Mouse (Mus musculus): ENCODE data around the gene Chn2. TPM values are rescaled to one million over a fixed set of nuclear protein-coding genes. Genes with fewer than 3 reads are reported as not detected.

Gene Chn2
- polyA plus RNA-seq, 1 experiment: 9.5 TPM

GRCm38 (mm10) chr6:54018861-54019260 is 20.5 kb upstream of the Chn2 start:
- TF ChIP-seq FLI1 (IDR thresholded peaks at IDR 0.05; ENCODE audit: low read length) (no peak), GATA1 (IDR thresholded peaks at IDR 0.05; ENCODE audit: borderline replicate concordance, low read length) (no peak)
- peaks cover 8% of the 10 kb centered on the region for H3K27me3 ChIP-seq (replicated peaks)

GRCm38 (mm10) chr6:54021123-54021789 is 18.1 kb upstream of the Chn2 start:
- H3K27me3 ChIP-seq (replicated peaks): peaks cover 13% of the 10 kb centered on the region

More at GRCm38 (mm10) chr6:54018861-54019260, 20.5 kb upstream of the Chn2 start:
- H3K4me3 ChIP-seq (replicated peaks): no peak overlapping the region
- H3K4me1 ChIP-seq: peaks cover 18% of the 10 kb centered on the region
- no peaks in the 10 kb centered on the region for H3K9me3 ChIP-seq
- H3K36me3 ChIP-seq (replicated peaks; ENCODE audit: low read length): no peaks in the 10 kb centered on the region

DNA sequence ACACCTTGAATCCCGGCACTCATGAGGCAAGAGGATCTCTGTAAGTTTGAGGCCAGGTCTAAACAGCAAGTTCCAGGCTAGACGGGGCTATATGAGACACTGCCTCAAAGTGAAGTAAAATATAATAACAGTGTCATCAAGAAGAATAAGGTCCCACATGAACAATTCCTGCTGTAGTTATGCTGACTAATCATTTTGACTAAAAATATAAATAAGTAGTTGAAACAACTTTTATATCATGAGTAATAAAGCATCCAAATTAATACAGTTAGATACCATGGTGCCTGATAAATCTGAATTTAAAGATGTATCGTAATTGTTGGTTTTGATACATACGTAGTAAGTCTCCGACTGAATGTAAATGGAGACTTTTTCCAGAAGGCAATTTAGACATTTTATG is 15.5 kb upstream of the Chn2 start:
- Histone ChIP-seq H3K27me3 (replicated peaks) (peaks cover 15% of the 10 kb centered on the region), H3K36me3 (replicated peaks; ENCODE audit: low read length) (no peaks in the 10 kb centered on the region), H3K4me3 (replicated peaks) (no peak overlapping the region), H3K9me3 (peaks cover 4% of the 10 kb centered on the region; the same call in 1 of the 2 replicates), H3K4me1 (peaks cover 11% of the 10 kb centered on the region)
- TF ChIP-seq FLI1 (IDR thresholded peaks at IDR 0.05; ENCODE audit: low read length): no peak
- no peak for TF ChIP-seq GATA1 (IDR thresholded peaks at IDR 0.05; ENCODE audit: borderline replicate concordance, low read length)

More at GRCm38 (mm10) chr6:54021123-54021789, 18.1 kb upstream of the Chn2 start:
- TF ChIP-seq FLI1 (IDR thresholded peaks at IDR 0.05; ENCODE audit: low read length): no peak
- TF ChIP-seq GATA1 (IDR thresholded peaks at IDR 0.05; ENCODE audit: borderline replicate concordance, low read length): no peak
- Histone ChIP-seq H3K4me3 (replicated peaks) (peak overlapping the region; percentile 57), H3K9me3 (no peaks in the 10 kb centered on the region), H3K4me1 (peaks cover 18% of the 10 kb centered on the region), H3K36me3 (replicated peaks; ENCODE audit: low read length) (no peaks in the 10 kb centered on the region)

DNA sequence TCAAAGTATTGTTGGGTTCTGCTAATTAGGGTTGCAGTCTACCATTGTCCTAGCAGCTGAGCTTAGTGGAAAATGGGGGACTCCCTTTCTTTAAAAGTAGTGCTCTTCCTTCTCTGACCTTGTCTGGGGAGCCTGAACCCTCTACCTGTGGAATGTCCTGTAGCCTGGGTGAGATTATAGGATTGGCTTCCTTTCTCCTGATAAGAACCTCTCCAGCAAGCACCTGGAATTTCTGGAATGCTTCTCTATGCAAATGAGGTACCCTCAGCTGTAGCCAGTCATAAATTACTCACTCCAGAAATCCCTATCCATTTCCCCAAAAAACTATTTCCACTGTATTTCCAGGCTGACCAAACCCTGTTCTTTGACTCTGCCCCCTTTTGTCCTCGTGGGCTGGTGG is 10.6 kb upstream of the Chn2 start:
- peaks cover 9% of the 10 kb centered on the region for H3K9me3 ChIP-seq
- TF ChIP-seq FLI1 (IDR thresholded peaks at IDR 0.05; ENCODE audit: low read length): no peak
- no peak for TF ChIP-seq GATA1 (IDR thresholded peaks at IDR 0.05; ENCODE audit: borderline replicate concordance, low read length)
- H3K27me3 ChIP-seq (replicated peaks): peaks cover 16% of the 10 kb centered on the region
- H3K4me1 ChIP-seq: peaks cover 7% of the 10 kb centered on the region
- H3K36me3 ChIP-seq (replicated peaks; ENCODE audit: low read length): no peaks in the 10 kb centered on the region
- H3K4me3 ChIP-seq (replicated peaks): no peak overlapping the region

DNA sequence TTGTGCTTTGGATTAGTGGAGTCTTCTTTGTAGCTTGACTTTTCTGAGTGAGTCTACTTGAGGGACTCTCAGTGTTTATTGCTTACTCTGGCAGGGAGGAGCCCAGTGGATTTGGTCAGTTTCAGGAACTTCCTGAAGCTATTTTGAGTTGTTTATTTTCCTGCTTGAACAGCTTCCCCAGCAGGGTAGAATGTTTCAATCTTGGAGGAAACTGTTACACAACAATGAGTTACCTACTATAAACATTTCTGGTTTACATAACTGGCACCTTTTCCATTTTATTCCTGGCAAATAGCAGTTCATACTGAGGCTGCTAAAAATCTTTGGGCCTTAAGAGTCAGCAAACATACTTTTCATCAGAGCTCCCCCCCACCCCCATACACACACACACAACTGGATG is 9.0 kb upstream of the Chn2 start:
- no peak overlapping the region for H3K4me3 ChIP-seq (replicated peaks)
- peaks cover 16% of the 10 kb centered on the region for H3K27me3 ChIP-seq (replicated peaks)
- H3K36me3 ChIP-seq (replicated peaks; ENCODE audit: low read length): no peaks in the 10 kb centered on the region
- H3K4me1 ChIP-seq: peaks cover 17% of the 10 kb centered on the region
- H3K9me3 ChIP-seq: peaks cover 9% of the 10 kb centered on the region
- TF ChIP-seq FLI1 (IDR thresholded peaks at IDR 0.05; ENCODE audit: low read length) (no peak), GATA1 (IDR thresholded peaks at IDR 0.05; ENCODE audit: borderline replicate concordance, low read length) (no peak)

- Histone ChIP-seq H3K4me3 (replicated peaks) (no peak overlapping the region), H3K4me1 (peaks cover 21% of the 10 kb centered on the region), H3K36me3 (replicated peaks; ENCODE audit: low read length) (no peaks in the 10 kb centered on the region), H3K27me3 (replicated peaks) (peaks cover 13% of the 10 kb centered on the region), H3K9me3 (peaks cover 9% of the 10 kb centered on the region)
- TF ChIP-seq GATA1 (IDR thresholded peaks at IDR 0.05; ENCODE audit: borderline replicate concordance, low read length): no peak
- no peak for TF ChIP-seq FLI1 (IDR thresholded peaks at IDR 0.05; ENCODE audit: low read length)
These were observed 8.6 kb upstream of the Chn2 start for GRCm38 (mm10) chr6:54030776-54031175.

GRCm38 (mm10) chr6:54034471-54034870 is 4.9 kb upstream of the Chn2 start:
- Histone ChIP-seq H3K9me3 (peaks cover 10% of the 10 kb centered on the region), H3K36me3 (replicated peaks; ENCODE audit: low read length) (no peaks in the 10 kb centered on the region), H3K4me3 (replicated peaks) (peak overlapping the region; percentile 79), H3K4me1 (peaks cover 36% of the 10 kb centered on the region), H3K27me3 (replicated peaks) (peaks cover 25% of the 10 kb centered on the region)
- TF ChIP-seq FLI1 (IDR thresholded peaks at IDR 0.05; ENCODE audit: low read length): no peak
- no peak for TF ChIP-seq GATA1 (IDR thresholded peaks at IDR 0.05; ENCODE audit: borderline replicate concordance, low read length)

DNA sequence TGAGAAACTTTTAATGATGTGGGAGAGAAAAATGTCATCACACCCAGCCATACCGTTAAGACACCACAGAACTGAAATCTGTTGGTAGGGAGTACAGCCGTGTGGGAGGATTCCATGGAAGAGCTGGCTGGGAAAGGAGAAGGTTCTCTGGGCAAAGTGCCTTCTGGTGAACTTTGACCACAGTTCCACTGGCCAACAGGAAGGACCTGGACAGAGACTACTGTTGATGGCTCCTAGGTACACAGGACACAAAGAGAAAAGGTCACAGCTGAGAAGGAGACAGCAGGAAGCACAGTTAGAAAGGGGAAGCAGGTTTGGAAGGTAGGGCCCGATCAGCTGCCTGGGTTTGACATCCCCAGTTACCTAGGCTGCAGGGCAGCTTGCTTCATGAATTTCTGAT is 3.8 kb upstream of the Chn2 start:
- Histone ChIP-seq H3K27me3 (replicated peaks) (peaks cover 33% of the 10 kb centered on the region), H3K4me3 (replicated peaks) (no peak overlapping the region), H3K4me1 (peaks cover 46% of the 10 kb centered on the region), H3K9me3 (peaks cover 5% of the 10 kb centered on the region), H3K36me3 (replicated peaks; ENCODE audit: low read length) (no peaks in the 10 kb centered on the region)
- no peak for TF ChIP-seq FLI1 (IDR thresholded peaks at IDR 0.05; ENCODE audit: low read length)
- TF ChIP-seq GATA1 (IDR thresholded peaks at IDR 0.05; ENCODE audit: borderline replicate concordance, low read length): no peak

GRCm38 (mm10) chr6:54038866-54039265 is 488 bp upstream of the Chn2 start:
- TF ChIP-seq FLI1 (IDR thresholded peaks at IDR 0.05; ENCODE audit: low read length) (no peak), GATA1 (IDR thresholded peaks at IDR 0.05; ENCODE audit: borderline replicate concordance, low read length) (no peak)
- Histone ChIP-seq H3K9me3 (peaks cover 5% of the 10 kb centered on the region), H3K4me3 (replicated peaks) (peak overlapping the region; percentile 95), H3K4me1 (peaks cover 71% of the 10 kb centered on the region), H3K27me3 (replicated peaks) (peaks cover 33% of the 10 kb centered on the region), H3K36me3 (replicated peaks; ENCODE audit: low read length) (no peaks in the 10 kb centered on the region)

DNA sequence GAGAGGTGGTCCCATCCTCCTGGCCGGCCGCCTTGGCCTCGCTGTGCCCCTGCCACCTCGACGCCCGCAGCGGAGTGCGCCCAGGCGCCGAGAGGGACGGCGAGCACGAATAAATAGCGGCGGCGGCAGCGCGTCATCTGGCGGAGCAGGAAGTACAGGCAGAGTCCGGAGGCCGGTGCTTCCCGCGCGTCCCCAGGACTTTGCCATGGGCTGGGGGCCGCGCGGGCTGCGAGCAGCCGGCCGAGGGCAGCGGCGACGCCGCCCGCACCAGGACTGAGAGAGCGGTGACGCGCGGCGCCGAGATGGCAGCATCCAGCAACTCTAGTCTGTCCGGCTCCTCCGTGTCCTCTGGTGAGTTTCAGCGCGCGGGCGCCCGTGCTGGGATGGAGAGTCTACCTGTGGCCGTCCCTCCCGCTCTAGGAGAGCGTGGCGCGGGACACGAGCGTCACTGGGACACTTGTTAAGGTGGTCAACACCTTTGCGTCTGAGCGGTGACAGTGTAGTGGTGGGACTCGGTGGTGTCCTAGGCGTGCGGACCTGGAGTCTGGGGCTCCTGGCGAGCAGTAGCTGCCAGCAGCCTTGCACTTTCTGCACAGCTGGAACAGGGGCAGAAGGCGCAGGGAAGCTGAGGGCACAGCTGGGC is 572 bp downstream of the Chn2 start:
- Histone ChIP-seq H3K4me1 (peaks cover 62% of the 10 kb centered on the region), H3K36me3 (replicated peaks; ENCODE audit: low read length) (no peaks in the 10 kb centered on the region), H3K27me3 (replicated peaks) (peaks cover 33% of the 10 kb centered on the region), H3K9me3 (peaks cover 5% of the 10 kb centered on the region), H3K4me3 (replicated peaks) (peak overlapping the region; percentile 95)
- TF ChIP-seq GATA1 (IDR thresholded peaks at IDR 0.05; ENCODE audit: borderline replicate concordance, low read length) (no peak), FLI1 (IDR thresholded peaks at IDR 0.05; ENCODE audit: low read length) (no peak)
